Mouse (Mus musculus) myocyte (in vitro differentiated cells): Measurements from ENCODE around the gene Hexdc. TPM values are rescaled to one million over a fixed set of nuclear protein-coding genes. Genes with fewer than 3 reads are reported as not detected.

ENCODE experiments used
- H3K27me3 ChIP-seq: one replicate; pipeline ENCODE4 v1.6.1; 2011; ENCODE audit not compliant: control insufficient read depth, insufficient read depth, insufficient read length
- H3K36me3 ChIP-seq: one replicate; pipeline ENCODE4 v1.6.1; 2011; ENCODE audit not compliant: control insufficient read depth, insufficient read depth
- H3K4me2 ChIP-seq: one replicate; pipeline ENCODE4 v1.6.1; 2011; ENCODE audit warnings: low read depth, control low read depth
- H3K4me3 ChIP-seq: one replicate; pipeline ENCODE4 v1.5.1; 2011; ENCODE audit warnings: mild to moderate bottlenecking, control low read depth, moderate library complexity
- H3K79me2 ChIP-seq: one replicate; pipeline ENCODE4 v1.6.1; 2011; ENCODE audit not compliant: control insufficient read depth, insufficient read depth
- H3ac ChIP-seq: one replicate; pipeline ENCODE4 v1.6.1; 2011; ENCODE audit not compliant: control insufficient read depth, insufficient read length
- CEBPB ChIP-seq: IDR thresholded peaks from 2 replicates; pipeline ENCODE4 v1.6.1; 2011; ENCODE audit warnings: mild to moderate bottlenecking, moderate library complexity; ENCODE audit not compliant: poor library complexity, insufficient read depth, severe bottlenecking
- E2F4 ChIP-seq: IDR thresholded peaks from one replicate; pipeline ENCODE4 v1.6.1; 2011; ENCODE audit warnings: mild to moderate bottlenecking, control low read depth, moderate library complexity; ENCODE audit not compliant: insufficient read depth
- MAX ChIP-seq: IDR thresholded peaks from one replicate; pipeline ENCODE4 v1.6.1; 2011; ENCODE audit warnings: low read depth, mild to moderate bottlenecking, control low read depth
- MYOD1 ChIP-seq, 3 experiments: IDR thresholded peaks; one replicate each; pipeline ENCODE4 v1.6.1; 2011; ENCODE audit warnings: control low read depth in 2 of 3, low read depth in 2 of 3, mild to moderate bottlenecking in 2 of 3, moderate library complexity in 1 of 3; ENCODE audit not compliant: insufficient read length in 2 of 3, control insufficient read depth in 1 of 3
- MYOG ChIP-seq, 3 experiments: IDR thresholded peaks; one replicate each; pipeline ENCODE4 v1.6.1; 2011; ENCODE audit warnings: control low read depth in 2 of 3, low read depth in 2 of 3, mild to moderate bottlenecking in 2 of 3; ENCODE audit not compliant: insufficient read length in 2 of 3, control insufficient read depth in 1 of 3, insufficient read depth in 1 of 3
- POLR2A ChIP-seq: IDR thresholded peaks from one replicate; pipeline ENCODE4 v1.6.1; 2011; ENCODE audit warnings: low read depth, mild to moderate bottlenecking, control low read depth, moderate library complexity; ENCODE audit not compliant: insufficient read length
- POLR2AphosphoS2 ChIP-seq: IDR thresholded peaks from one replicate; pipeline ENCODE4 v1.6.1; 2011; ENCODE audit warnings: low read depth, control low read depth; ENCODE audit not compliant: insufficient read length
- REST ChIP-seq: IDR thresholded peaks from one replicate; pipeline ENCODE4 v1.6.1; 2011; ENCODE audit warnings: mild to moderate bottlenecking, control low read depth, moderate library complexity; ENCODE audit not compliant: insufficient read depth, insufficient read length
- SRF ChIP-seq: IDR thresholded peaks from one replicate; pipeline ENCODE4 v1.6.1; 2011; ENCODE audit warnings: low read depth; ENCODE audit not compliant: control insufficient read depth, insufficient read length
- TCF12 ChIP-seq: IDR thresholded peaks from one replicate; pipeline ENCODE4 v1.6.1; 2011; ENCODE audit warnings: mild to moderate bottlenecking, control low read depth; ENCODE audit not compliant: poor library complexity, insufficient read depth, severe bottlenecking
- TCF3 ChIP-seq: IDR thresholded peaks from one replicate; pipeline ENCODE4 v1.6.1; 2011; ENCODE audit warnings: low read depth, control low read depth; ENCODE audit not compliant: insufficient read length
- USF1 ChIP-seq: IDR thresholded peaks from one replicate; pipeline ENCODE4 v1.6.1; 2011; ENCODE audit warnings: low read depth, mild to moderate bottlenecking, control low read depth, moderate library complexity
- polyA plus RNA-seq: library from polyadenylated mRNA; unstranded; fragments of >200 nt; fragmentation: generic; extraction: Trizol; gene quantifications from one replicate; pipeline ENCODE4 v1.2.1, GENCODE M21; 2012; ENCODE audit warnings: missing spikeins

Gene Hexdc
- polyA plus RNA-seq, 1 experiment: 11.6 TPM

- no peaks in the 10 kb centered on the region for H3K79me2 ChIP-seq
- no peak overlapping the region for H3K4me3 ChIP-seq
- TF ChIP-seq SRF (no peak), REST (no peak), MYOD1 (IDR thresholded peaks at IDR 0.05; ENCODE audit: control insufficient read depth in 1 of 3, insufficient read length in 2 of 3, low read depth in 2 of 3) (no peak), POLR2AphosphoS2 (no peak), E2F4 (no peak), TCF12 (no peak), MAX (no peak)
- no peak overlapping the region for H3ac ChIP-seq
- H3K4me2 ChIP-seq: no peak overlapping the region
- H3K27me3 ChIP-seq: peaks cover 21% of the 10 kb centered on the region
- H3K36me3 ChIP-seq: no peaks in the 10 kb centered on the region
These were observed 40.5 kb upstream of the Hexdc start for GRCm38 (mm10) chr11:121163751-121164150.

GRCm38 (mm10) chr11:121173203-121173602 is 31.0 kb upstream of the Hexdc start:
- no peak overlapping the region for H3K4me2 ChIP-seq
- TF ChIP-seq MYOD1 (IDR thresholded peaks at IDR 0.05; ENCODE audit: control insufficient read depth in 1 of 3, insufficient read length in 2 of 3, low read depth in 2 of 3) (no peak), POLR2AphosphoS2 (no peak), USF1 (no peak), POLR2A (no peak), E2F4 (no peak), SRF (no peak), TCF12 (no peak)

DNA sequence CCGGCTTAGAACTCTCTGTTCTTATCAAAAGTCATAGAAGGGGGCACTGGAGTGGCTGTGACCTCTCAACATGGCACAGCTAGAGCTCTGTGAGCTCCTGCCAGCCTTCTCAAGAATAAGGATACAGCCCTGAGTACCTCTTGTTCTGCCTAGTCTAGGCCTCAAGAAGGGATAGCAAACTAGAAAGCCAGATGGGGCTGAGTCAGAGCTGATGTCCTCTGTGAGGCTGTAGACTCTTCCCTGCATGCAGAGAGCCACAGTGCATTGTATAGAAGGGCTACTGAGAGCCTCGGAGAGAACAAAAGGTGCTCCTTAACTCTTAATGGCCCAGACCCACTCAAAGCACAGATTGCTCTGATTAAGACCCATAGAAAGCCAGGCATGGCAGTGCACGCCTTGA is 30.0 kb upstream of the Hexdc start:
- H3K4me2 ChIP-seq: no peak overlapping the region
- no peak overlapping the region for H3K4me3 ChIP-seq
- TF ChIP-seq MAX (no peak), POLR2A (no peak), POLR2AphosphoS2 (no peak), TCF12 (no peak), TCF3 (no peak), SRF (no peak), USF1 (no peak), MYOD1 (IDR thresholded peaks at IDR 0.05; ENCODE audit: control insufficient read depth in 1 of 3, insufficient read length in 2 of 3, low read depth in 2 of 3) (no peak), REST (no peak), MYOG (IDR thresholded peaks at IDR 0.05; ENCODE audit: control insufficient read depth in 1 of 3, insufficient read depth in 1 of 3, insufficient read length in 2 of 3, low read depth in 2 of 3) (no peak), E2F4 (no peak), CEBPB (no peak)
- no peaks in the 10 kb centered on the region for H3K36me3 ChIP-seq
- H3K79me2 ChIP-seq: no peaks in the 10 kb centered on the region
- no peak overlapping the region for H3ac ChIP-seq
- no peaks in the 10 kb centered on the region for H3K27me3 ChIP-seq

More at GRCm38 (mm10) chr11:121173203-121173602, 31.0 kb upstream of the Hexdc start:
- Histone ChIP-seq H3ac (no peak overlapping the region), H3K27me3 (peaks cover 3% of the 10 kb centered on the region), H3K36me3 (no peaks in the 10 kb centered on the region), H3K4me3 (no peak overlapping the region), H3K79me2 (no peaks in the 10 kb centered on the region)

GRCm38 (mm10) chr11:121176285-121177270 is 27.7 kb upstream of the Hexdc start:
- no peaks in the 10 kb centered on the region for H3K27me3 ChIP-seq
- TF ChIP-seq E2F4: no peak
- no peak for TF ChIP-seq MYOG (IDR thresholded peaks at IDR 0.05; ENCODE audit: control insufficient read depth in 1 of 3, insufficient read depth in 1 of 3, insufficient read length in 2 of 3, low read depth in 2 of 3)
- no peak for TF ChIP-seq REST
- TF ChIP-seq POLR2AphosphoS2: no peak
- no peak for TF ChIP-seq MYOD1 (IDR thresholded peaks at IDR 0.05; ENCODE audit: control insufficient read depth in 1 of 3, insufficient read length in 2 of 3, low read depth in 2 of 3)
- TF ChIP-seq POLR2A: no peak
- TF ChIP-seq MAX: no peak
- no peak for TF ChIP-seq USF1
- TF ChIP-seq SRF: no peak
- no peak for TF ChIP-seq TCF12
- TF ChIP-seq TCF3: no peak
- TF ChIP-seq CEBPB: no peak

DNA sequence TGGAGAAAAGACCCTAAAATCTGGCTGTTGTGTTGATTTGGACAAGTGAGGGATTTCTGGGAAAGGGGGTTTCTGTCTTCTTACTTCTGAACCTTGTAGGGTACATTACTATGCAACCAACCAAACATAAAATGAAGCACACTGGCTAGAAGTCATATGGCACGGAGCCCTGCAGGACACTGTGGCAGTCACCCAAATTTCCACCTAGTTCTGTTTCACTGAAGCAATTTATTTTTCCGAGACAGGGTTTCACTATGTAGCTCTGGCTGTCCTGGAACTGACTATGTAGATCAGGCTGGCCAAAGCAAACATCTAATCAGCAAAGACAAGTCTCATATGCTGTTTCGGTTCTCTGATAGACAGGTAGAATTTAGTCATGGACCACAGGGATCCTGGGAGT is 14.6 kb upstream of the Hexdc start:
- H3K79me2 ChIP-seq: no peaks in the 10 kb centered on the region
- H3K4me2 ChIP-seq: no peak overlapping the region
- no peaks in the 10 kb centered on the region for H3K27me3 ChIP-seq
- no peak overlapping the region for H3ac ChIP-seq
- no peaks in the 10 kb centered on the region for H3K36me3 ChIP-seq
- H3K4me3 ChIP-seq: no peak overlapping the region
- no peak for TF ChIP-seq SRF

More at GRCm38 (mm10) chr11:121176285-121177270, 27.7 kb upstream of the Hexdc start:
- Histone ChIP-seq H3K4me2 (no peak overlapping the region), H3ac (no peak overlapping the region), H3K36me3 (no peaks in the 10 kb centered on the region), H3K4me3 (no peak overlapping the region), H3K79me2 (no peaks in the 10 kb centered on the region)
